8 mouse cellular contexts compared by ENCODE assay signal in the genomic region with DNA sequence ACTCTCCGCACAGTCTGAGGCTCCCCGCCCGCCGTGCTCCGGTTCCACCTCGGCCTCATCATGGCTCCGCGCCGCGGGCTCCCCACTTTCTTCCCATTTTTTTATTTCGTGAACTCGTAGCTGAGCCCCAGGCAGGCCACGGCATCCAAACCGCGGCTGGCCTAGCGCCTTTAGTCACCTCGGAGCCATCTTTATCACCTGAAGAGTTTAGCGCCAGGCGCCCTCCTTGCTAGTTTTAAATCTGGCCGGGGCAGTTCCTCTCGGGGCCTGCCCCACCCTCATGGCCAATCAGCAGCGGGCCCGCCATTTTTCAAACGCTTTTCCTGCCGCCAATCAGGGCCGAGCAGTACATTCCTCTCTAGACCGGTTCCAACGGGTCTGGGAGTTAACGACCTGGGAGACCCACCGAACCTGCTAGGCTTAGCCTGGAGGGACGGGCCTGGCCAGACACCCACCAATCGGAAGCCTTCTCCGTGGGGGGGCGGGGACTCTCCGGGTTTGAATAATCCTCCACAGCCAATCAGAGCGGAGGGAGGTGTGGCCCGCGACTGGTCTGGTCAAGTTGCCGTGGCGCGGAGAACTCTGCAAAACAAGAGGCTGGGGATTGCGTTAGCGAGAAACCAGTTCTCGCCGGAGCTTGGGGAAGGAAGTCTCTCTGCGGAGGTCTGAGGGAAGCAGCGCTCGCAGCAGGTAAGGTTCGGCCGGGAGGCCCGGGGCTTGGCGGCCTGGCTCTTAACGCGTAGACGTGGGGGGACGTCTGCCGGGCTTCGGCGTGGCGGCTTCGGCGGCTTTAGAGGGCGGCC. TPM values are rescaled to one million over a fixed set of nuclear protein-coding genes. Genes with fewer than 3 reads are reported as not detected.
DNase-seq lines count a peak whose midpoint lies in the region; ATAC-seq lines count a peak whose summit lies in the region.

A gene (plus strand): TSS at position 592 of the 803 bp plus-strand sequence.

- H3K27me3 ChIP-seq in heart, embryonic 10.5 days (ENCODE audit: insufficient read depth, poor library complexity, severe bottlenecking): no peaks in the 10 kb centered on the region
- H3K27me3 ChIP-seq in kidney, embryonic 15.5 days: no peaks in the 10 kb centered on the region

- ATAC-seq in erythroblast, adult 5-6 weeks (replicated peaks; ENCODE audit: low FRiP score, poor library complexity, severe bottlenecking): peak; percentile 95
- peak; percentile 100 for ATAC-seq in kidney, embryonic 15.5 days (replicated peaks; ENCODE audit: low FRiP score)
- ATAC-seq in monocyte, adult 5-6 weeks (replicated peaks; ENCODE audit: insufficient number of reproducible peaks, low FRiP score, low TSS enrichment, poor library complexity, severe bottlenecking): peak; percentile 99

- WGBS in heart, embryonic 10.5 days: under 1% methylated on average over 63 of the region's 63 CpGs
- WGBS in kidney, embryonic 15.5 days: under 1% methylated on average over 63 of the region's 63 CpGs

- peak within 1 kb of the TSS; percentile 100 for H3K27ac ChIP-seq in heart, embryonic 10.5 days
- H3K27ac ChIP-seq in kidney, embryonic 15.5 days: peak within 1 kb of the TSS; percentile 100

- peak within 1 kb of the TSS; percentile 99 for H3K9ac ChIP-seq in kidney, embryonic 15.5 days

- DNase-seq in B cell, adult 2 months: peak; percentile 99 to 100
- peak; percentile 100 for DNase-seq in brain, adult 2 months (ENCODE audit: low read depth, low spot score)
- peak; percentile 100 for DNase-seq in heart, embryonic 10.5 days (ENCODE audit: low spot score)
- peak; percentile 100 for DNase-seq in liver
- peak; percentile 99 to 100 for DNase-seq in spleen, postnatal 4 days (ENCODE audit: low spot score in 2 of 2)

- H3K4me1 ChIP-seq in heart, embryonic 10.5 days: peaks cover 13% of the 10 kb centered on the region; the same call in 1 of the 2 replicates
- peaks cover 8% of the 10 kb centered on the region for H3K4me1 ChIP-seq in kidney, embryonic 15.5 days

- peaks cover 39% of the 10 kb centered on the region for H3K36me3 ChIP-seq in heart, embryonic 10.5 days
- H3K36me3 ChIP-seq in kidney, embryonic 15.5 days: peaks cover 21% of the 10 kb centered on the region

- peak within 1 kb of the TSS; percentile 94 for H3K4me3 ChIP-seq in heart, embryonic 10.5 days
- peak within 1 kb of the TSS; percentile 91 for H3K4me3 ChIP-seq in kidney, embryonic 15.5 days (replicated peaks)

- H3K9me3 ChIP-seq in heart, embryonic 10.5 days: no peaks in the 10 kb centered on the region
- H3K9me3 ChIP-seq in kidney, embryonic 15.5 days (replicated peaks): no peaks in the 10 kb centered on the region

- peak within 1 kb of the TSS; percentile 81 for H3K4me2 ChIP-seq in kidney, embryonic 15.5 days

RNA-seq across cellular contexts. Expression of the gene that starts here (rescaled TPM):
- total RNA-seq in erythroblast, adult 5-6 weeks (2015; ENCODE audit: low replicate concordance): 217 and 220 TPM in 2 replicates
- 219 and 371 TPM in 2 replicates for total RNA-seq in erythroblast, adult 5-6 weeks (2017; ENCODE audit: low replicate concordance)
- polyA plus RNA-seq in heart, embryonic 10.5 days (2016; fragmentation: Nextera tagmentation; extraction: Ambion mirVana): 284 and 384 TPM in 2 replicates
- polyA plus RNA-seq in kidney, embryonic 15.5 days (2015; fragmentation: Nextera tagmentation; extraction: Ambion mirVana): 478 and 554 TPM in 2 replicates
- total RNA-seq in monocyte, adult 5-6 weeks (2017): 134 to 175 TPM (median 154 TPM) in 3 replicates

Comparison
In these comparisons a context has a peak if more than half of its experiments do, and no peak if none do; other contexts are left out.
1. Peak in every context shown above with its lines: DNase-seq, ATAC-seq, H3K4me3 ChIP-seq and H3K27ac ChIP-seq.